Mouse (Mus musculus) CD4-positive, CD25-positive, alpha-beta regulatory T cell, adult 4 months (primary cell): ENCODE measurements around the gene Mepe. TPM values are rescaled to one million over a fixed set of nuclear protein-coding genes. Genes with fewer than 3 reads are reported as not detected.

Source experiments
- ATAC-seq: one replicate; pipeline ENCODE4 v1.8.0; 2017
- polyA plus RNA-seq, 2 experiments: library from polyadenylated mRNA; unstranded; fragments of 100-300 nt; shearing (Covaris generic); gene quantifications; one replicate each; pipeline ENCODE4 v1.2.1; 2017

Gene Mepe
- polyA plus RNA-seq: not detected

DNA sequence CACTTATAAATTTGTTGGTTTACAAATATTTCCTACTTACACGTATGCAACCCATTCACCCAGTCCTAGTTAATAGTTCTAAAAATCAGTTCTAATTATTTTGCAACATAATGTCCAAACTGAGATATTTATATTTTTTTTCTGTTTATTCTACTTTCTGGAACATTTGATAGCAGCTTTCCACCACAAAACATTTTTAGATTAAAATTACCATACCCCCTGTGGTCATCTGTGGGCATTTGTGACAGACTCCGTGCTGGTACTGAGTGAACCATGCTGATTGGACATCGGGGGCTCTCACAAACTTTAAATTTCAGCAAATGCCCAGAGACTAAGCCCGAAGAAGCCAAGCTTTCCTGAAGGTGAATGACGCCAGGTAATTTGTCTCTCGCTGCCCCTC lies at the start of gene Mepe:
TSS of gene Mepe (plus strand) at position 301 of the 400 bp plus-strand sequence.
- no peak for ATAC-seq

- ATAC-seq: no peak
Measured at GRCm38 (mm10) chr5:104294201-104294600, 30.9 kb upstream of the Mepe start.

DNA sequence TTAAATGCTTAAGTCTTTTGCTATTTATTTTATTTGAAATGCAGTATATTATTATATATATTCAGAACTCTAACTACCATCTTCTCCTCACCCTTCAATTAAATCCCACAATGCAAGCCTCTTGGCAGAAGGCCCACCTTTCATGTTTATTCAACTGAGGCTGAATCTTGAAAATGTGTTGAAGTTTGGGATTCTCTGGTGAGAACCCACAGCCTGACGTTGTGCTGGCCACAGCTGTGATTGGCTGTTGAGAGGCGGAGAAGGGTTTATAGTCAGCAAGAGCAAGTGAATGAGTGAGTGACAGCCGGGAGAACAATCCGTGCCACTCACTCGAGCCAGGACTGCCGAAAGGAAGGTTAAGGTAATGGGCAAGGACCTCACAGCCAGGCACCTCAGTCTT lies 26.1 kb upstream of the Mepe start, which contains the start of gene Ibsp:
TSS of gene Ibsp (plus strand) at position 178 of the 400 bp plus-strand sequence.
- ATAC-seq: no peak

DNA sequence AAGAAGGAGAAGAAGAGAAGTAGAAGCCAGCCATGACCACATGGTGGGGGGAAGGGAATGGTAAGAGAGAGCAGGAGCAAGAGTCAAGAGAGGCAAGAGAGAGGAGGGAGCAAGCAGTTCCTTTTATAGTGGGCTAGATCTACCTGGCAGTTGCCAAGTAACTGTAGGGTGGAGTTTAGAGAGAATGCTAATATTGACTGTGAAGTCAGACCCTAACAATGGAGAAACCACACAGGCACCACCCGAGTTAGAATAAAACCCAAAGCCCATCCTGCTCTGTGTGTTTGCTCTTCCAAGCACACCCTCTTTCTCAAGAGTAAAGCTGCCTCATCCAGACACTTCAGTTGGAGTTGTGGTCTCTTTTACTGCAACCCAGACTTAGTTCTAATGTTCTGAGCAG lies 11.1 kb upstream of the Mepe start:
- ATAC-seq: no peak

- ATAC-seq: no peak
Measured at GRCm38 (mm10) chr5:104326884-104327283, 1.8 kb downstream of the Mepe start.

GRCm38 (mm10) chr5:104327389-104327788 lies 2.3 kb downstream of the Mepe start:
- ATAC-seq: no peak

DNA sequence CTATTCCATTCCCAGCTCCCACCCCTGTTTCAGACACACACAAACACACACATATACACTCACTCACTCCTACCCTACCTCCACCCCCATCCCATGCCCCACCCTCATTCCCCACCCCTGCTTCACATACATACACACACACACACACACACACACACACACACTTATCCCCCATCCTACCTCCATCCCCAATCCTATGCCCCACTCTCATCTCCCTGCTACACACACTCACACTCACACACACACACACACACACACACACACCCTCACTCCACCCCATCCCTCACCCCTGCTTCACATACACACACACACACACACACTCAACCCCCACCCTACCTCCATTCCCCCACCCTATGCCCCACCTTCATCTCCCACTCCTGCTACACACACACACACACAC lies 2.7 kb downstream of the Mepe start:
- ATAC-seq: no peak

DNA sequence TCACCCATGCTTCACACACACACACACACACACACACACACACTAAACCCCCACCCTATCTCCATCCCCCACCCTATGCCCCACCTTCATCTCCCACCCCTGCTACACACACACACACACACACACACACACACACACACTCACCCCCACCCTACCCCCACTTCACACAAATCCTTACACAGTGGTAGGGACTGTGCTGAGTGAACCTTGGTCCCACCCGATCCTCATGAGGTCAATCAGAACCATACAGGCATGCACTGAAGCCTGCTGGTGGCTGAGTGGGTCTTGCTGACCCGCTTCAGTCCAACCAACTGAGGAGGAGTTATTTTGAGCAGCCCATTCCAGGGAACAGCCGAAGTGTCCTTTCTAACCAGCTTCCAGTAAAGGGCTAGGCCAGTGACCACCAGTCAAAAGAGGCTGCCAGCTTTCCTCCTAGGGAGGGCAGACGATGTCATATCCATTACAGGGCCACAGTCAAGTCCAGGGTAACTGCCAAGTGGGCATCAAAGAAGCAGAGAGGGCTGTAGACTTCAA lies 3.3 kb downstream of the Mepe start:
- no peak for ATAC-seq

- ATAC-seq: no peak
Measured at GRCm38 (mm10) chr5:104329381-104329780, 4.3 kb downstream of the Mepe start.

- ATAC-seq: no peak
Measured at GRCm38 (mm10) chr5:104330088-104330487, 5.0 kb downstream of the Mepe start.

DNA sequence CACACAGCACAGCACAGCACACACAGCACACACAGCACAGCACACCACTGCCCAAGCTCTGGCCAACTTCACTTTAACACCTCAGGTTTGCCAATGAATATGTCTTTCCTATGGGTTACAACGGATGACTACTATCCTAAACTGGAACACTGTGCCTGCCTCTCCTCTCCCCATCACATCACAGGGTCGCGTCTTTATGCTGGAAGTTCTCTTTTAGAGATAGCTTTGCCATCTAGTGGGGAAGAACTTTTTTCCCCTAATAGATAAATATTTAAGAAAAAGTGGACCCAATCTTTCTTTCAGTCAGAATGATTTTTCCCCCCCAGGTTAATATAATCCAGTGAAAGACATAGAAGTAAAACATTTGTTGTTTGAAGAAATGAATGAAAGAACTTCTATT lies 7.2 kb downstream of the Mepe start:
- ATAC-seq: no peak

- ATAC-seq: no peak
Measured at GRCm38 (mm10) chr5:104333231-104333640, 8.1 kb downstream of the Mepe start.

GRCm38 (mm10) chr5:104333643-104334042 lies 8.5 kb downstream of the Mepe start:
- no peak for ATAC-seq

DNA sequence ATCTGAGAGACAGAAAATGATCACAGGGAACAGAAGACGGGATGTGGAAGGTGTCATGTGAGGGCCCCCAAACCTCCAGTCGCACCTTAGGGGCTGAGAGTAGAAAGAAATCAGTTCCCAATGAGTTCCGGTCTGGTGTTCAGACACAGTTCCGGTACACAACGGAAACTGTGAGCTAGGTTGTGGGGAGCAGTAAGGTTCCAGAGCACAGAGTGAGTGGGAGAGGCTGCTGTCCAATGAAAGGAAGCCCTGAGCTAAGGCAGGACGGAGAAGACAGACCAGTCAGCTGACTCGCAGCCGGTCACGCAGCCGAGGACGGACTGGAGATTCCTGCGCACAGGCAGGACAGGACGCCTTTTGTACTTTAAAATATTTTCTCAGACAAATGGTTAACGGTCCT lies 9.4 kb downstream of the Mepe start:
- no peak for ATAC-seq

GRCm38 (mm10) chr5:104335962-104336361 lies 10.8 kb downstream of the Mepe start:
- ATAC-seq: no peak

- ATAC-seq: no peak
Measured at GRCm38 (mm10) chr5:104337491-104337890, 12.4 kb downstream of the Mepe start.

DNA sequence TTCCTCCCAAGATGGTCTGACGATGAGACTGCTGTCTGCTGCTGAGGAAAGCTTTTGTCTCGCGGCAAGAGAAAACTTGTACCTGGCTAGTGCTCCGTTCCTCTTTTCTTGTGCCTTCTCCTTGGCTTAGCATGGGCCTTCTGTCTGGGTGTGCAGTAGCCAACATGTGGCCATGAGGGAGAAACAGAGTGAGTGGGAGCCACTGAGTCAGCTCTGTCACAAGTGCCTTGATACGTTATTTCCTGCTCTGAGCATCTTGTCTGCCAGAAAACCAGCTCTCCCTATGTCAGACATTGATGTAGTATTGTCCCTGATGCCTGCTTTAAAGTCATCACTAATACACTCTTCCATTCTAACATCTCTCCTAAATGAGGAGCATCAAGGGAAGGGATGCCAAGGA lies 13.9 kb downstream of the Mepe start:
- no peak for ATAC-seq

GRCm38 (mm10) chr5:104339706-104340512 lies 14.8 kb downstream of the Mepe start:
- ATAC-seq: no peak

DNA sequence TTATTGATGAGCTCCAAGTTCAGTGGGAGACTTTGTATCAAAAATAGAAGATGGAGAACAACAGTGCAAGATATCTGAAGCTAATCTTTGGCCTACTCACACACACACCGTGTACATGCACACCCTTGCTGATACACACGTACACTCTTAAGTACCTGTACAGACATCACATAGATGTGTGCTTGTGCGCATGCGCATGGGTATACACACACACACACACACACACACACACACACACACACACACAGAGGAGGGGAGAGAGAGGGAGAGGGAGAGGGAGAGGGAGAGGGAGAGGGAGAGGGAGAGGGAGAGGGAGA lies 15.3 kb downstream of the Mepe start:
- no peak for ATAC-seq

DNA sequence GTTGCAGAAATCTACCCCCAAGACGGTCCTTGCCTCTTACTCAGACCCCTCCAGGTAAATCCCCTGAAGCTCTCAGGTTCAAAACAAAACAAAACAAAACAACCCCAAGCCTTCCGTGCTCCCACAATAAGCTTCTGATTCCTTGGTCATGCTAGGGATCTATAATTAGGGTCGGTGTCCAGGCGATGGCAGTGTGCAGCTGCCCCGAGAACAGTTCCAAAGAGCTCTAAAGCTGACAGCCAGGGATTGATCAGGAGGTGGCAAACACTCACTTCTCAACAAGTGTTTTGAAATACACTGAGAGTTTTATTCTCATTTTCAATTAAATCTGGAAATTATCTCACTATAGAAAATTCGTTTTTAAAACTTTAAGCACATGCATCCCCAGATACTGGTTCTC lies 17.8 kb downstream of the Mepe start:
- no peak for ATAC-seq

DNA sequence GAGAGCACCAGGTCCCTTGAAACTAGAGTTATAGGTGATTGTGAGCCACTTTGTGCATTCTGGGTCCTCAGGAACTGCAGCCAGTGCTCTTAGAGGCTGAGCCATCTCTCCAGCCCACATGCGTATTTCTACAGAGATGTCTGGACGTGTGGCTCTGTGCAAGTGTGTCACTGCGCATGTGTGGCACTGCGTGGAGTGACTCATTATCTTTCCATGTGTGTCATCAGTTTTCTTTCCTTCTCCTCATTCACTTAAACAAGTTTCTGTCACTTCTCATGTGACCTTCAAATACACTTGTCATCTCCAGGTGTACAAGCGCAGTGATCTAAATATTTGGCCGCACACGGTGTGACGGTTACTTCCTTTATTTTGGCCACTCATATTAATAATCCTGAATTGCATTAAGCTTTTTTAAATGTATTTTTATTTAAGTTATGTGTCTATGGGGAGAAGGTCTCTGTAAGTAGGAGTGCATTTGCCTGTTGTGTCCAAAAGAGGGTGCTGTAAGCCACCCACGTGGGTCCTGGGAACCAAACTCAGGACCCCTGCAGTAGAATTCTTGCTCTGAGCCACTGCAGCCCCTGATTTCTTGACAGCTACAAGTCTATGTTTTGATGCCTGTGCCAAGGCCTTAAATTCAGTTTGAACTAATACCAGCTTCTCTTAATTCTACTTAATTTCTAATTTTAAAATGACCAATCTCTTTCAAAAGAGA lies 19.6 kb downstream of the Mepe start:
- no peak for ATAC-seq

DNA sequence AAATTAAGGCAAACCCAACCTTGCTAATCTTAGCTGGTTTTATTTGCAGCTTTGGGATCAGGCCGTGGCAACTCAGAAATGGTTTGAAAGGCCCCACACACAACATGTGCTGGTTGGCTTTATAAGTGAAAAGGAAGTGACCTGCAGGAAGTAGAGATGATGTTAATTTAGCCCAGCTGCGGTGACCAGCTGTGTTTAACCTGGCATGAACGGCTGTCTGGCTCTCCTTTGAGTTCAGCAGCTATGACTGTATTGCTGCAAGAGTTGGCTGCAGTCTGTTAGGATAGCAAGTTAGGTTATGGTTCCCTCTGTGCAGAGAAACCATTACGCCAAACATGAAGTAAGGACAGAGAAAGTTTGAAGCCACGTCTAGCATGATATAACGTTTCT lies 20.1 kb downstream of the Mepe start:
- ATAC-seq: no peak

GRCm38 (mm10) chr5:104351041-104351440 lies 25.9 kb downstream of the Mepe start:
- no peak for ATAC-seq

GRCm38 (mm10) chr5:104351874-104352273 lies 26.7 kb downstream of the Mepe start:
- no peak for ATAC-seq
